Comparison of ENCODE assay signal across 31 mouse cellular contexts in the genomic region with DNA sequence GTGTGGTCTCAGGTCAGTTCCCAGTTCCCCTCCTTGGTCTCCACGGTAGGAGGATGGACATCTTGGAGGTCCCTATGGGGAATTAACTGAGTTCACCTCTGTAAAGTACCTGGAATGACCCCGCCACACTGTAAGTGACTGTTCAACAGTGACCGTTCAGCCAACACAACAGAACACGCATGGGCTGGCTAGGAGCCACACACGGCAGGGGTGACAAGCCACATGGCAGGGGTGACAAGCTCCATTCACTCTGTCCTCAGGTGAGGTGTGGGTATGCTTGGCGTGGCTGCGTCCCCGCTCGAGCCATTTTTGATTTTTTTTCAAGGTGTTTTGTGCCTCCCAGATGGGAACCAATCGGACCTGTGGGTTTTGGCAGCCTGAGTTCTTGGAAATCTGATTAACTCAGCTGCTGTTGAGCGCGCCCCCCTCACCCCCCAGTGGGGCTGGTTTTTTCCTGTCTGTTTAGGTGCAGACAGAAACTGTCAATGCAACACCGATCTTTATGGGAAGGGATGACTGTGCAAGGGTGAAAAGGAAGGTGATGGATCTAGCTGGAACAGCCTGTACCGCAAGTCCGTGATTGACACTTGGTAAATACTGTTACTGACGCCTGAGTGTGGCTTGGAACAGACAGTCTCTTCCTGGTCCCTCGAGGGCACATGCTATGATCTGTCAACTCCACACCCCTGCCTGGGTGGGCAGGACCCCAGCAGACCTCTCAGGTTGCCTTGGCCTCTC. TPM values are rescaled to one million over a fixed set of nuclear protein-coding genes. Genes with fewer than 3 reads are reported as not detected.
DNase-seq lines count a peak whose midpoint lies in the region; ATAC-seq and TF ChIP-seq lines count a peak whose summit lies in the region.
"Had no signal": no experiment of that assay in that cellular context is flagged by ENCODE, and none has a peak within 500 bp of the region (broad histone marks: within the 10 kb centered on the region; RNA-seq: fewer than 3 reads in every experiment).

No protein-coding gene starts in this region.

- DNase-seq in cerebellum, postnatal 14 days = peak; percentile 51 to 59
- DNase-seq in liver = no peak
- DNase-seq in urinary bladder, postnatal 14 days (ENCODE audit: low spot score) = peak; percentile 18
- no peak for DNase-seq in urinary bladder, postnatal 4 days (ENCODE audit: low spot score in 2 of 2)
- peak; percentile 63 for DNase-seq in stomach, postnatal 0 days (ENCODE audit: low spot score)
- no peak for DNase-seq in right cerebral cortex, adult 18-20 months
- DNase-seq: adrenal gland, postnatal 10 days; cerebellum, adult 11 months; cerebellum, postnatal 36 days; gastrocnemius, postnatal 36 days; heart, adult 18-20 months; heart, postnatal 4 days; kidney, adult 8-10 months; layer of hippocampus, adult 9-11 months; lung, postnatal 10 days; midbrain, embryonic 14.5 days; retina, postnatal 1 day; right cerebral cortex, postnatal 25 days; spleen, adult 18-20 months had no signal

- no peak overlapping the region for H3K27ac ChIP-seq in liver, embryonic 15.5 days (replicated peaks)
- H3K27ac ChIP-seq in stomach, postnatal 0 days (replicated peaks) = peak overlapping the region; percentile 18; the same call in 1 of the 2 replicates
- H3K27ac ChIP-seq: forebrain, embryonic 13.5 days; hindbrain, embryonic 13.5 days; kidney, postnatal 0 days; limb, embryonic 13.5 days; liver, embryonic 14.5 days; macrophage; neural tube, embryonic 15.5 days had no signal

- WGBS in liver, embryonic 15.5 days (ENCODE audit: insufficient replicate concordance) = 55% methylated on average over 17 of the region's 17 CpGs
- 51% methylated on average over 17 of the region's 17 CpGs for WGBS in stomach, postnatal 0 days

- ATAC-seq in cerebellum, adult (ENCODE audit: insufficient number of reproducible peaks, low FRiP score, low TSS enrichment) = no peak
- ATAC-seq in liver, embryonic 15.5 days (ENCODE audit: insufficient read depth) = peak; percentile 52; the same call in 1 of the 2 replicates
- ATAC-seq in stomach, postnatal 0 days (ENCODE audit: low FRiP score, low TSS enrichment) = peak; percentile 87
- ATAC-seq: forebrain, embryonic 13.5 days; intestine, embryonic 16.5 days had no signal

- H3K9me3 ChIP-seq in liver, embryonic 15.5 days (replicated peaks) = no peaks in the 10 kb centered on the region
- H3K9me3 ChIP-seq in stomach, postnatal 0 days (ENCODE audit: control insufficient read depth, low read length) = no peaks in the 10 kb centered on the region
- H3K9me3 ChIP-seq: forebrain, embryonic 13.5 days; G1E; limb, embryonic 13.5 days; neural tube, embryonic 15.5 days had no signal

- H3K4me3 ChIP-seq in liver, embryonic 15.5 days (replicated peaks) = no peak overlapping the region
- no peak overlapping the region for H3K4me3 ChIP-seq in stomach, postnatal 0 days (ENCODE audit: low read depth, low read length)
- H3K4me3 ChIP-seq: forebrain, embryonic 13.5 days; heart, embryonic 12.5 days; hindbrain, embryonic 13.5 days; limb, embryonic 13.5 days; neural tube, embryonic 15.5 days had no signal

- TF ChIP-seq EP300 in stomach, postnatal 0 days (optimal IDR thresholded peaks at IDR 0.05) = peak; percentile 72

- H3K9ac ChIP-seq in liver, embryonic 15.5 days = no peak overlapping the region
- no peak overlapping the region for H3K9ac ChIP-seq in stomach, postnatal 0 days (ENCODE audit: low read length)
- H3K9ac ChIP-seq: forebrain, embryonic 13.5 days; heart, embryonic 12.5 days; hindbrain, embryonic 13.5 days; limb, embryonic 13.5 days; liver, embryonic 14.5 days; neural tube, embryonic 15.5 days had no signal

- no peak for TF ChIP-seq CTCF in stomach, postnatal 0 days (IDR thresholded peaks at IDR 0.05; ENCODE audit: low read depth)

- H3K4me2 ChIP-seq in liver, embryonic 15.5 days = no peak overlapping the region
- H3K4me2 ChIP-seq in stomach, postnatal 0 days (replicated peaks; ENCODE audit: low read depth) = no peak overlapping the region
- H3K4me2 ChIP-seq: forebrain, embryonic 13.5 days; hindbrain, embryonic 13.5 days; neural tube, embryonic 15.5 days had no signal

- H3K4me1 ChIP-seq in liver, embryonic 15.5 days (replicated peaks) = no peaks in the 10 kb centered on the region
- no peaks in the 10 kb centered on the region for H3K4me1 ChIP-seq in stomach, postnatal 0 days (replicated peaks; ENCODE audit: control insufficient read depth, insufficient read depth)
- H3K4me1 ChIP-seq: forebrain, embryonic 13.5 days had no signal

- no peaks in the 10 kb centered on the region for H3K36me3 ChIP-seq in liver, embryonic 15.5 days (replicated peaks)
- no peaks in the 10 kb centered on the region for H3K36me3 ChIP-seq in stomach, postnatal 0 days (ENCODE audit: control insufficient read depth, insufficient read depth, low read length)
- H3K36me3 ChIP-seq: G1E; heart, embryonic 12.5 days; hindbrain, embryonic 13.5 days; limb, embryonic 13.5 days; neural tube, embryonic 15.5 days had no signal

- peaks cover 53% of the 10 kb centered on the region for H3K27me3 ChIP-seq in liver, embryonic 15.5 days
- H3K27me3 ChIP-seq in stomach, postnatal 0 days (ENCODE audit: control insufficient read depth, insufficient read depth, low read length) = no peaks in the 10 kb centered on the region
- H3K27me3 ChIP-seq: forebrain, embryonic 13.5 days; limb, embryonic 13.5 days; neural tube, embryonic 15.5 days had no signal

RNA-seq across cellular contexts. Expression of a gene that starts 48.8 kb away (rescaled TPM):
- polyA plus RNA-seq in liver, embryonic 15.5 days (2015; fragmentation: Nextera tagmentation; extraction: Ambion mirVana) = 1.0 and 1.5 TPM in 2 replicates
- polyA plus RNA-seq in stomach, postnatal 0 days (2015; fragmentation: Nextera tagmentation; extraction: Ambion mirVana) = 0.86 and 0.87 TPM in 2 replicates

Comparison
In these comparisons a context has a peak if more than half of its experiments do, and no peak if none do; other contexts are left out.
1. DNase-seq: peak in cerebellum, postnatal 14 days (2 of 2), urinary bladder, postnatal 14 days (single experiment) and stomach, postnatal 0 days (single experiment); none in liver (single experiment), urinary bladder, postnatal 4 days (0 of 2) and right cerebral cortex, adult 18-20 months (single experiment).